Mouse (Mus musculus) heart, postnatal 36 days (tissue): ENCODE data around the gene Tmem185b. TPM values are rescaled to one million over a fixed set of nuclear protein-coding genes. Genes with fewer than 3 reads are reported as not detected.

Experiments used
- DNase-seq, 2 experiments: peaks; one replicate each; pipeline ENCODE4 v3.0.0; 2021 to 2022
- intact Hi-C: fragments of 180-260 bp; cut with DNase I; formaldehyde crosslinking; loops from one replicate; pipeline ENCODE4 v1.15.1; 2025
- total RNA-seq, 2 experiments: library from RNA; stranded (reverse); gene quantifications; 2 replicates each; pipeline ENCODE4 v1.2.3; 2021

Tmem185b gene
- total RNA-seq, 2 experiments from 2014 or later, result 13.3 to 14.4 TPM

DNA sequence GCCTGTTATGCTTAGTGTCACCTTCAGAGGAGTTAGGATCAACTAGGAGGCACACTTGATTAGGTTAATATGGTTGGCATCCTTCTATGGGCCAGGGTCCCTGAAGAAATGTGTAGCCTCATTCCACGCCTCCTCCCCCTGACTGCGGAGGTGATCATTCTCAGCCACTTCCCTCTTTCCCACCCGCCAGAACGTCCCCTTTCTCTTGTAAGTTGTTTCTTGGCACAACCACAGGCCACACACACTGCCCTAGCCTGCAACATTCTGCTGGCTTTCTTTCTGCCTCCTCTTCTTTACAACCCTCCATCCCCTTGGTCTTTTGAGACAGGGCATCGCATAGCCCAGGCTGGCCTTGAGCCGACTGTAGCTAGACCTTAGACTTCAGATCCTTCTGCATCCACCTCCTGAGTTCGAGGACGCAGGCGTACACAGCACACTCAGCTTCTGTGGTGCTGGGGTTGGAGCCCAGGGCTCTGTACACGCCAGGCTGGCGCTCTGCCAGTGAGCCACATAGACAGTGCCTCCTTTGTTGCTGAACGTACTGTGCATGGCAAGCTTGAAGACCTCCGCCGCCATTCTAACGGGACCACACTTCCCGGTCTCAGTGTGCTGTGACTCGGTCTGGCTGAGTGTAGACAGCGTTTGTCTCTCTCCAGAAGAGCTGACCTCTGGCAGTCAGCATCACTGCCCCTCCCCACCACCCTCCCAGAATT is 7.3 kb downstream of the Tmem185b start:
- DNase-seq, result no peak
- intact Hi-C loops, result no loop called here

DNA sequence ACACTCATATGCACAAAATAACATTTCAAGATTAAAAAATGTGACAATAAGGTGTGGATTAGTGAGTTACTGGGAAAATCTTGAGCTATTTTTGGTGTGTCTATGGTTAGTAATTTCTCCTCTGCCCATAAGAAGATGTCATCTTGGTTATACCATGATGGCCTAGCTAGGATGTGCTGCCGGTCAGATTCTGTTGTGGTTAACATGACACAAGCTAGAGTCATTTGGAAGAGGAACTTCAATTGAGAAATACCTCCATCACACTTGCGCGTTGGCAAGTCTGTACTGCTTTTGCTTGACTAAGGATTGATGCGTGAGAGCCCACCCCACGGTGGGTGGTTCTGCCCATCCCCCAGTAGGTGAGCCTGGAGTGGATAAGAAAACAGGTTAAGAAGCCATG is 8.4 kb downstream of the Tmem185b start:
- DNase-seq, result no peak
- intact Hi-C loops, result no loop called here

GRCm38 (mm10) chr1:119536122-119536521 is 10.2 kb downstream of the Tmem185b start:
- intact Hi-C loops, result no loop called here

DNA sequence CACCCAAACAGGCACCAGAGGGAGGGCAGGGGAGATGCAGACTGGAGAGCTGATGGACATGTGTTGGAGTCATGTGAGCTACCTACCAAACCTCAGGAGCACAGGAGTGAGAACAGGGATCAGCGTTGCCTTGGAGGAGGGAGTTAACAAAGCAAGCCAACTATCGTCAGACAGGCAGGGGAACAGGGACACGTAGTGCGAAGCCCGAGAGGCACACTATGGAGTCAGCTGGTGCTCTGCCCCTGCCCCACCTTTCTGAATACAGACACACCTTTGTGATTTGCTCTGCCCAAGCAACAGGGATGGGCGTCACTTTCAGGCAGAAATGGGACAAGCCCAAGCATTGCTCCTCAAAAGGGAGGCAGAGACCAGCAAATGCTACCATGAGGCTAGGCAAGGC is 11.7 kb downstream of the Tmem185b start:
- intact Hi-C loops, result no loop called here
- DNase-seq, result no peak

More at GRCm38 (mm10) chr1:119536122-119536521, 10.2 kb downstream of the Tmem185b start:
- no peak for DNase-seq

GRCm38 (mm10) chr1:119539252-119539651 is 13.3 kb downstream of the Tmem185b start:
- DNase-seq, result no peak
- intact Hi-C loops, result no loop called here

- intact Hi-C loops, result loop anchor here (10.0 kb wide), 1 partner anchor 456 kb away; no protein-coding TSS in a partner anchor
- DNase-seq, result no peak
These were observed 15.0 kb downstream of the Tmem185b start for GRCm38 (mm10) chr1:119540836-119541557.

- intact Hi-C loops, result loop anchor here (10.0 kb wide), 1 partner anchor 457 kb away; no protein-coding TSS in a partner anchor
- no peak for DNase-seq
These were observed 15.6 kb downstream of the Tmem185b start for GRCm38 (mm10) chr1:119541570-119541969.

- intact Hi-C loops, result loop anchor here (10.0 kb wide), 1 partner anchor 459 kb away; no protein-coding TSS in a partner anchor
- DNase-seq, result no peak
These were observed 17.4 kb downstream of the Tmem185b start for GRCm38 (mm10) chr1:119543316-119543715.

DNA sequence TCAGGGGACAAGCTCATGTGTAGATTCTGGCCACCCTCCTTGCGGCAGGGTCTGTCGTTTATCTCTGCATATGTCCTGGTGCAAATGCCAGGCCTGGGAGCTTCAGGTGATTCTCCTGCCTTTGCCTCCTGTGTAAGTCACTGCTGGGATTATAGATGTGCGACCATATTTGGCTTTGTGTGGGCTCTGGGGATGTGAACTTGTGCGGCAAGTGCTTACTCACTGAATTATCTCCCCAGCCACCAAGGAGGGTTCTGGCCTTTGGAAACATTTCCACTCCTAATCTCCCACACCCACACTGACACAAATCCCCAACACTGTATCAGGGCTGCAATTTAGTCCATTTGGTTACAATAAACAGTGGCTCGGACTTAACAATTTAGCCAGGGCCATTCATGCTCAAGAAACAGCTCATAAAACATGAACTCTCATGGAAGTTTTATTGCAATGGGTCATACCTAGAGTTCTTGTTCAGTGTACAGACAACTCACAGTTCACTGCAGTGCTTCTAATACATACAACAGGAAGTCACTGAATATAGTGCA is 18.7 kb downstream of the Tmem185b start:
- intact Hi-C loops, result loop anchor here (10.0 kb wide), 1 partner anchor 460 kb away; no protein-coding TSS in a partner anchor

GRCm38 (mm10) chr1:119545164-119545563 is 19.2 kb downstream of the Tmem185b start:
- DNase-seq, result no peak
- intact Hi-C loops, result loop anchor here (10.0 kb wide), 1 partner anchor 460 kb away; no protein-coding TSS in a partner anchor

More for the DNA sequence above, 18.7 kb downstream of the Tmem185b start:
- no peak for DNase-seq

GRCm38 (mm10) chr1:119545671-119546070 is 19.7 kb downstream of the Tmem185b start:
- DNase-seq, result no peak
- intact Hi-C loops, result loop anchor here (10.0 kb wide), 1 partner anchor 461 kb away; no protein-coding TSS in a partner anchor

GRCm38 (mm10) chr1:119546490-119546889 is 20.5 kb downstream of the Tmem185b start:
- intact Hi-C loops, result loop anchor here (10.0 kb wide), 1 partner anchor 462 kb away; no protein-coding TSS in a partner anchor
- DNase-seq, result no peak

DNA sequence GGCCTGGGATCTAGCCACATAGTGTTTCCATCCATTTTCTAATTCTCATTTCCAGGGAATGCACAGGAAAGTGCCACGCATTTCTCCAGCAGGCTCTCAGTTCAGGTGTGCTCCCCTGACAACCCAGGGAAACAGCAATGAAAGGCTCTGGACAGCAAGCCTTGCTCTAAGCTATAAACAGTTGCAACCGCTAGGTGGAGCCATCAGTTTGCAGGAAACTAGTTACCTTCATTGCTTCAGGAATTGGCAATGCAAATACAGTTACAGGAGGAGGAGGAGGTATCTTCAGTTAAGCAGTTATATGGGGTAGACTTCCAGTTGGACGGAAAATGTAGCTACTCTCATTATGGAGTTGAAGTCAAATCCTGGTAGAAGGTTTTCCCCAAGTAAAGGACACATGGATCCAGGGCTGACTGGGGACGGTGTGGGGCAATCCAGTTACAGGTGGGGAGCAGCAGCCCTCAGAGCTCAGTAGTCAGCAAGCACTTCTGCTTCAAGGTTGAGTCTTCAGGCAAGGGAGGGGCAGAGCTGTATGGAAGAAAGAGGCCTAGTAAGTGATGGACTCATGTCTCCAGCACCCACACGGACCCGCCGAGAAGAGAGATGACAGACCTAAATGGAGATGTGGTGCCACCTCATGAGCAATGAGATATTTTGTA is 22.8 kb downstream of the Tmem185b start:
- intact Hi-C loops, result loop anchor here (1.0 to 10.0 kb wide), 5 partner anchors 90 to 465 kb away; no protein-coding TSS in a partner anchor
- peak; percentile 75 to 86 for DNase-seq

DNA sequence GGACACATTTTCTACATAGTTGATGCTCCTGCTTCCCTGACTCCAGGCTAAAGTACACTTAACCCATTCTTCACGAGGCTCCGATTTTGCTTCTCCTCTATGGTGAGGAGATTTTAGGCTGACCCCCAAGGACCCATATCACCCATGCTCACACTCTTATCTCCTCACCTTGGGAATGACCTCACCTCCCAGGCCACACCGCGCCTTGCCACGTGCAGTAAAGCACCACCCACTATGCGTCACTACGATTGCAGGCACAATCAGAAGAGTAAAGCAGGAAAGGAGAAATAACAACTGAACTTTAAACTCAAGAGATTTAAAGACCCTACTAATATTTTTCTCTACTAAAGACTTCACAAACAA is 23.3 kb downstream of the Tmem185b start:
- intact Hi-C loops, result loop anchor here (1.0 to 10.0 kb wide), 3 partner anchors 126 to 465 kb away; no protein-coding TSS in a partner anchor
- DNase-seq, result no peak

- intact Hi-C loops, result no loop called here
These were observed 24.1 kb downstream of the Tmem185b start for GRCm38 (mm10) chr1:119550064-119550463.

GRCm38 (mm10) chr1:119551651-119552050 is 25.7 kb downstream of the Tmem185b start:
- no peak for DNase-seq
- intact Hi-C loops, result no loop called here

More at GRCm38 (mm10) chr1:119550064-119550463, 24.1 kb downstream of the Tmem185b start:
- DNase-seq, result no peak

DNA sequence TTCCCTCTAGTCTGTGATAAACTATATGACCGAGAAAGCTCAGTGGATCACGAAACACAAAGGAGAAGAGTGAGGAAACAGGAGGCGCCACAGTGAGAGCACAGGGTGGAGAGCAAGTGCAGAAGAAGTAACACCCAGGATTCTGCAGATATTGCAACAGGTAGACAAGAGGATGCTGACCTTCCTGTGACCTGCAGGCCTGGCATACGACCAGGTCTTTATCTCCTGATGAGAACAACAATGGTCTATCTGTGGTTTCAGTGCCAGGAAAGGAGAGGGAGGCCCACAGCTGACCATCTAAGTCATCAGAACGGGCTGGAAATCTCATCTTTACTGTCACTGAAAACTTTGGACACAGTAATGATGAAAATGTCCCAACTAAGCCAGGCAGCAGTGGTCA is 29.7 kb downstream of the Tmem185b start:
- intact Hi-C loops, result no loop called here
- peak in 1 of 2 experiments; percentile 33 for DNase-seq

- DNase-seq, result no peak
- intact Hi-C loops, result no loop called here
These were observed 31.9 kb downstream of the Tmem185b start for GRCm38 (mm10) chr1:119557641-119558395.

- intact Hi-C loops, result no loop called here
- DNase-seq, result no peak
These were observed 39.6 kb downstream of the Tmem185b start for GRCm38 (mm10) chr1:119565531-119565930.

DNA sequence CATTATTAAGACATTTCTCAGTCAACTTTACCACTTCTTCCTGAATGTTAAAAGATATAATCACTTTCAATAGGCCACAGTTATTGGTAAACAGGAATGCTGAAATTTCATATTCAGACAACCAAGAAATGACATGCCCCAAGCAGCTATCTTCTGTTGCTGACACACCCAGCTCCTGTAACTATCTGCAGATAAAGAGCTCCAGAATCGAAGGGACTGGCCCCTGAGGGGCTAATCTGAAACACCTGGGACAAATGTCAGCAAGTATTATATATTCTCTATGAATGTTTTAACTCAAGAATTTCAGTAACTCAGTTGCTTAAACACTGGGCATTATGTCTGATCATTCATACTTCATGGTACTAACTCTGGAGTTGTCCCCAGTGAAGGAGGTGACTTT is 44.2 kb downstream of the Tmem185b start:
- no peak for DNase-seq
- intact Hi-C loops, result no loop called here
